Mouse (Mus musculus) forebrain, postnatal 0 days (tissue): Measurements from ENCODE around the gene Hs3st1. TPM values are rescaled to one million over a fixed set of nuclear protein-coding genes. Genes with fewer than 3 reads are reported as not detected.
A peak's percentile ranks its signal among the peaks of the same experiment; 100 is the strongest.
"Not testable (repeated sequence)": the region's sequence is repeated elsewhere in the genome, so short reads cannot be mapped to it uniquely, and the experiment has no call there.

Source experiments
- ATAC-seq: fragments of 200-750 bp; cut with Nextera tagmentation; 2 replicates; pipeline ENCODE4 v1.8.0; 2017; ENCODE audit warnings: mild to moderate bottlenecking, moderate library complexity
- DNase-seq: peaks from one replicate; pipeline ENCODE4 v3.0.0-alpha.2; 2015
- H3K27ac ChIP-seq: fragments of 300-500 bp; sonication (generic); 2 replicates; pipeline ENCODE4 v1.5.1; 2014; ENCODE audit warnings: low read depth, mild to moderate bottlenecking, antibody characterized with exemption, low read length, moderate library complexity, mixed read lengths
- H3K27me3 ChIP-seq: fragments of 300-500 bp; sonication (generic); 2 replicates; pipeline ENCODE4 v1.6.1; 2014; ENCODE audit warnings: mild to moderate bottlenecking, low read length, mixed read lengths; ENCODE audit not compliant: insufficient read depth
- H3K36me3 ChIP-seq: fragments of 300-500 bp; sonication (generic); 2 replicates; pipeline ENCODE4 v1.6.1; 2014; ENCODE audit warnings: mild to moderate bottlenecking, moderate library complexity; ENCODE audit not compliant: insufficient read depth
- H3K4me1 ChIP-seq: fragments of 300-500 bp; sonication (generic); 2 replicates; pipeline ENCODE4 v1.6.1; 2014; ENCODE audit warnings: antibody characterized with exemption; ENCODE audit not compliant: insufficient read depth
- H3K4me2 ChIP-seq: fragments of 300-500 bp; sonication (generic); 2 replicates; pipeline ENCODE4 v1.6.1; 2014; ENCODE audit warnings: low read depth, mild to moderate bottlenecking, moderate library complexity
- H3K4me3 ChIP-seq: fragments of 300-500 bp; sonication (generic); 2 replicates; pipeline ENCODE4 v1.5.1; 2014; ENCODE audit warnings: low read depth, low read length, mixed read lengths
- H3K9ac ChIP-seq: fragments of 300-500 bp; sonication (generic); 2 replicates; pipeline ENCODE4 v1.6.1; 2014; ENCODE audit warnings: mild to moderate bottlenecking
- H3K9me3 ChIP-seq: fragments of 300-500 bp; sonication (generic); 2 replicates; pipeline ENCODE4 v1.6.1; 2016; ENCODE audit warnings: low read length
- CTCF ChIP-seq: sonication (generic); IDR thresholded peaks from 2 replicates; pipeline ENCODE4 v1.5.1; 2016; ENCODE audit warnings: antibody characterized with exemption, control low read depth, low read depth
- WGBS: fragments of 180-500 bp; shearing (Covaris S2); extraction: QIAGEN DNeasy Blood & Tissue Kit; methylation state at CpG from one replicate; pipeline ENCODE4 v1.1.7; 2014; 5-methylcytosine and 5-hydroxymethylcytosine counted together
- polyA plus RNA-seq: library from polyadenylated mRNA; unstranded; fragments of >200 nt; fragmentation: Nextera tagmentation; extraction: Ambion mirVana; gene quantifications from 2 replicates; pipeline ENCODE4 v1.2.1, GENCODE M21; 2015
- total RNA-seq: library from RNA; depleted of rRNA; stranded (reverse); fragments of >200 nt; gene quantifications from 2 replicates; pipeline ENCODE4 v1.2.3, GENCODE M21; 2014; rRNA removed

Hs3st1 gene
- 23.9 and 36.7 TPM in 2 replicates for total RNA-seq
- 37.6 and 41.9 TPM in 2 replicates for polyA plus RNA-seq

DNA sequence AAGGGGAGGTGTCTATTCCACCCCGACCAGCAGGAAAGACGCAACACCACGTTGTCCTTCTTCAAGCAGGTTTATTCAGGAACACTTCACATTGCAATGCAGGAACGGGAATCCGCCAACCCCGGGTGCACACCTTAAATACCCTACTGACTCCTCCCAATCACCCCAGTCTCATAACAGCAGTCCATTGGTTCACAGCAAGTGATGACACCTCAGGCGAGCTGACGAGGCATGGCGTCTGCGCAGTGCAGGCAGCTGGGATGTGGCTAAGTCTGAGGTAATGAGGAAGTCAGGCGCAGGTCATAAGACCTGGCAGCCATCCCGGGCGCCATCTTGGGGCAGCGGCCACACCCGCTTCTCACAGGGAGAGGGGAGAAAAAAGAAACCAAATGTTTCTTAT lies at the start of gene Hs3st1:
Gene Hs3st1 (minus strand): TSS at position 101 of the 400 bp plus-strand sequence.
- H3K9me3 ChIP-seq, H3K4me3 ChIP-seq, ATAC-seq, H3K4me2 ChIP-seq, H3K36me3 ChIP-seq, H3K9ac ChIP-seq, H3K27me3 ChIP-seq, H3K27ac ChIP-seq, DNase-seq, H3K4me1 ChIP-seq: not testable (repeated sequence)
- WGBS: 95% methylated on average over 15 of the region's 15 CpGs

GRCm38 (mm10) chr5:39804663-39805062 lies 49.4 kb upstream of the Hs3st1 start:
- H3K27me3 ChIP-seq: no peaks in the 10 kb centered on the region
- TF ChIP-seq CTCF: no peak
- 57% methylated on average over 5 of the region's 5 CpGs for WGBS
- peaks cover 7% of the 10 kb centered on the region; the same call in 1 of the 2 replicates for H3K4me1 ChIP-seq
- no peaks in the 10 kb centered on the region for H3K9me3 ChIP-seq
- no peak for ATAC-seq
- no peak for DNase-seq
- H3K36me3 ChIP-seq: no peaks in the 10 kb centered on the region
- H3K9ac ChIP-seq: no peak overlapping the region
- no peak overlapping the region for H3K4me3 ChIP-seq
- no peak overlapping the region for H3K27ac ChIP-seq
- no peak overlapping the region for H3K4me2 ChIP-seq

DNA sequence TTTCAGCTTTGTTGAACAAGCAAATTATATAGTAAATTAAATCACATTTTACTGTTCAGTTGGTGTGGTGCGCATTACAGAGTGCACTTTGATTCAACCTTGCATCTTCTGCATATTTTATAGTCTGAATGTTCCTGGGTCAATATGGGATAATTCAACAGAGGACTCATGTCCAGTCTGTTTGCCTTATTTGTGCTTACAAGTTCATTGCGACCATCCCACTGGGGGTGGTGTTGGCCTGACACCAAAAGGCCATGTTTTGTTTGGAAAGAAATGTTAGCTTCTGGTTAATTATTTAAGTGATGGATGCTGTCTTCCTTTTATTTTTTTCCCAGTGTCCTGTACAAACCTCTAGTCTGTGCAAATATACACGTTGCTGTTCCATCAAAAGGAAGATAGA lies 48.7 kb upstream of the Hs3st1 start:
- Histone ChIP-seq H3K36me3 (no peaks in the 10 kb centered on the region), H3K9ac (no peak overlapping the region; the same call in 1 of the 2 replicates), H3K4me1 (peaks cover 7% of the 10 kb centered on the region; the same call in 1 of the 2 replicates), H3K27me3 (no peaks in the 10 kb centered on the region), H3K4me2 (no peak overlapping the region), H3K27ac (peak overlapping the region; percentile 60), H3K4me3 (no peak overlapping the region), H3K9me3 (no peaks in the 10 kb centered on the region)
- DNase-seq (no peak), ATAC-seq (no peak)
- no peak for TF ChIP-seq CTCF
- 36% methylated on average over 3 of the region's 3 CpGs for WGBS

GRCm38 (mm10) chr5:39803457-39803856 lies 48.2 kb upstream of the Hs3st1 start:
- WGBS: 17% methylated on average over 3 of the region's 3 CpGs
- Histone ChIP-seq H3K4me1 (peaks cover 7% of the 10 kb centered on the region; the same call in 1 of the 2 replicates), H3K36me3 (no peaks in the 10 kb centered on the region), H3K9me3 (no peaks in the 10 kb centered on the region), H3K4me2 (no peak overlapping the region), H3K4me3 (no peak overlapping the region), H3K9ac (no peak overlapping the region; the same call in 1 of the 2 replicates), H3K27ac (peak overlapping the region; percentile 60), H3K27me3 (no peaks in the 10 kb centered on the region)
- no peak for TF ChIP-seq CTCF
- DNase-seq (peak; percentile 83), ATAC-seq (peak; percentile 93)

DNA sequence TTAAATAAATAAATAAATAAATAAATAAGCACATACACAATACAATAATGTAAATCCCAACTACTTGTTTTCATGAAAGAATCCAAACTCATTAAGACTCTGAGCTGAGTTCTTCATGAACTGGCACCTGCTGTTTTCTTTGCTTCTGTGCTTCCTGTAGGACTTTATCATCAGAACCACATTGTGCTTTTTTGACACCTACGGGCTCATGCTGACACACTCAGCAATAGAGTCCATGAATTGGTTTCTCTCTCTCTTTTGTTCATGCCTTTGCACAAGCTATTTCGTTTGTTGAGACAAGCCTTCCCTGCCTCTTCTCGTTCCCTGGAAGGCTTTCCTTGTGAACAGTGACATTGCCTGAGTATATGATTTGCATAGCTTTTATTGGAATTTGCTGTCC lies 46.8 kb upstream of the Hs3st1 start:
- TF ChIP-seq CTCF: no peak
- DNase-seq (no peak), ATAC-seq (no peak)
- Histone ChIP-seq H3K4me2 (no peak overlapping the region), H3K9me3 (no peaks in the 10 kb centered on the region), H3K27me3 (no peaks in the 10 kb centered on the region), H3K36me3 (no peaks in the 10 kb centered on the region), H3K9ac (no peak overlapping the region), H3K4me1 (peaks cover 7% of the 10 kb centered on the region; the same call in 1 of the 2 replicates), H3K4me3 (no peak overlapping the region), H3K27ac (no peak overlapping the region)
- 50% methylated on average over 3 of the region's 3 CpGs for WGBS

DNA sequence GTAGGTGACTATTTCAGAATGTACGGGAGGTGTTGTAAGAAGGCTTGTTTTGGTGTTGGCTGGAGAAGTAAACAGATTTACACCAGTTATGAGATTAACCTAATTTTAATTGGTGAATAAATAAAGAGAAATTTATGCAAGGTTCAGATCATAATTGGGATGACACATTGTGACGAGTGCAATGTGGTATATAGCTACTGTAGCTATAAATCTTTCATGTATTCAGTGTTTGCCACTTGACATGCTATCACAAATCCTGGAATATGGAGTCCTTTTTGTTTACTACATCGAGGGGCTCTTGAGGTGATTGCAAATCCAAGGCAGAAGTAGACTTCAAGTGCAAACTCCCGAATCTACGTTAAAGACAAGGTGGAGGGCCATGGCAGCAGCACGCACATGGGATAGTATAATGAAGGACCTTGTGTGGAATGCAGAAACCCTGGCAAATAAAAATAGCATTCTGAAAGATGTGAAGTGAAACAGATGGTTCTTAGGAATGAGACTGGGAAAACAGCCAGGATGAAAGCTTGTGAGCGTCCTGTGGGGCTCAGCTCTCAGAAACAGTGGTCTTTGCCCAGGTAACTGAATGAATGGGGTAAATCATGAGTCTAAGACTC lies 21.9 kb upstream of the Hs3st1 start:
- 45% methylated on average over 7 of the region's 7 CpGs for WGBS
- no peaks in the 10 kb centered on the region for H3K9me3 ChIP-seq
- H3K27me3 ChIP-seq: no peaks in the 10 kb centered on the region
- DNase-seq (peak; percentile 58), ATAC-seq (peak; percentile 73)
- H3K36me3 ChIP-seq: no peaks in the 10 kb centered on the region
- H3K4me2 ChIP-seq: no peak overlapping the region
- H3K27ac ChIP-seq: no peak overlapping the region
- no peak overlapping the region for H3K9ac ChIP-seq
- H3K4me3 ChIP-seq: no peak overlapping the region
- no peaks in the 10 kb centered on the region for H3K4me1 ChIP-seq
- TF ChIP-seq CTCF: no peak

GRCm38 (mm10) chr5:39771680-39772348 lies 16.5 kb upstream of the Hs3st1 start:
- no peak overlapping the region for H3K4me3 ChIP-seq
- H3K36me3 ChIP-seq: no peaks in the 10 kb centered on the region
- H3K4me2 ChIP-seq: no peak overlapping the region
- H3K4me1 ChIP-seq: no peaks in the 10 kb centered on the region
- TF ChIP-seq CTCF: no peak
- no peak overlapping the region for H3K27ac ChIP-seq
- peaks cover 4% of the 10 kb centered on the region; the same call in 1 of the 2 replicates for H3K27me3 ChIP-seq
- H3K9me3 ChIP-seq: no peaks in the 10 kb centered on the region
- DNase-seq (peak; percentile 35), ATAC-seq (peak; percentile 85)
- WGBS: 8% methylated on average over 5 of the region's 5 CpGs
- H3K9ac ChIP-seq: no peak overlapping the region
